Mouse (Mus musculus): ENCODE data around the gene Nedd1.

GRCm38 (mm10) chr10:92699032-92699431, 23.2 kb downstream of the Nedd1 start:
- TF ChIP-seq CTCF (IDR thresholded peaks at IDR 0.05; ENCODE audit: extremely low read depth, insufficient read length, insufficient replicate concordance, low read depth, low read length) (no peak), POLR2A (IDR thresholded peaks at IDR 0.05; ENCODE audit: low read depth, low read length) (no peak)

All from small intestine, adult 2 months (tissue).